25 mouse cellular contexts compared by ENCODE assay signal in genomic region chr5:137597625-137598024, GRCm38 (mm10). TPM values are rescaled to one million over a fixed set of nuclear protein-coding genes. Genes with fewer than 3 reads are reported as not detected.
A peak's percentile ranks its signal among the peaks of the same experiment; 100 is the strongest.
DNase-seq lines count a peak whose midpoint lies in the region; ATAC-seq lines count a peak whose summit lies in the region.
"Had no signal": no experiment of that assay in that cellular context is flagged by ENCODE, and none has a peak within 500 bp of the region (broad histone marks: within the 10 kb centered on the region; RNA-seq: fewer than 3 reads in every experiment).

No protein-coding gene starts in this region.

- H3K4me1 ChIP-seq in megakaryocyte, embryonic 14.5 days, result peaks cover 56% of the 10 kb centered on the region
- peaks cover 52% of the 10 kb centered on the region for H3K4me1 ChIP-seq in liver, embryonic 13.5 days (replicated peaks)

- H3K4me2 ChIP-seq in liver, embryonic 13.5 days, result peak overlapping the region; percentile 62

- peaks cover 16% of the 10 kb centered on the region for H3K36me3 ChIP-seq in megakaryocyte, embryonic 14.5 days (replicated peaks; ENCODE audit: low read length)
- H3K36me3 ChIP-seq in liver, embryonic 13.5 days, result peaks cover 20% of the 10 kb centered on the region

- H3K27ac ChIP-seq in liver, embryonic 13.5 days, result peak overlapping the region; percentile 77
- H3K27ac ChIP-seq: forebrain, embryonic 13.5 days; hindbrain, embryonic 12.5 days; midbrain, embryonic 15.5 days had no signal

- H3K27me3 ChIP-seq in megakaryocyte, embryonic 14.5 days (replicated peaks), result no peaks in the 10 kb centered on the region
- H3K27me3 ChIP-seq in liver, embryonic 13.5 days, result no peaks in the 10 kb centered on the region
- H3K27me3 ChIP-seq: CH12.LX; forebrain, embryonic 13.5 days; hindbrain, embryonic 12.5 days; kidney, embryonic 15.5 days; midbrain, embryonic 15.5 days had no signal

- DNase-seq in ES-CJ7 (ENCODE audit: low read depth, low spot score), result peak; percentile 51
- DNase-seq in liver, embryonic 13.5 days, result no peak
- DNase-seq in layer of hippocampus, adult 9-10 months (ENCODE audit: low spot score), result no peak
- DNase-seq in lung, postnatal 4 days, result no peak
- DNase-seq in embryo, embryonic 11 days, result no peak
- DNase-seq: adrenal gland, adult 8-10 months; cerebellum, adult 18-20 months; cerebellum, postnatal 25 days; kidney, adult 11 months; kidney, postnatal 4 days; lung, postnatal 14 days; right cerebral cortex, adult 18-20 months; right cerebral cortex, postnatal 4 days; thymus, postnatal 36 days had no signal

- ATAC-seq in megakaryocyte, adult 5-6 weeks (ENCODE audit: poor library complexity, severe bottlenecking), result no peak
- ATAC-seq in liver, embryonic 13.5 days (ENCODE audit: low read depth), result no peak
- ATAC-seq: forebrain, embryonic 13.5 days; midbrain, embryonic 15.5 days had no signal

- no peaks in the 10 kb centered on the region for H3K9me3 ChIP-seq in megakaryocyte, embryonic 14.5 days
- no peaks in the 10 kb centered on the region for H3K9me3 ChIP-seq in liver, embryonic 13.5 days (replicated peaks)
- H3K9me3 ChIP-seq: forebrain, embryonic 13.5 days; hindbrain, embryonic 12.5 days; kidney, embryonic 15.5 days; limb, embryonic 10.5 days; midbrain, embryonic 15.5 days had no signal

- no peak overlapping the region for H3K9ac ChIP-seq in liver, embryonic 13.5 days
- H3K9ac ChIP-seq: forebrain, embryonic 13.5 days; hindbrain, embryonic 12.5 days; kidney, embryonic 15.5 days; midbrain, embryonic 15.5 days had no signal

- peak overlapping the region; percentile 62 for H3K4me3 ChIP-seq in megakaryocyte, embryonic 14.5 days (replicated peaks)
- H3K4me3 ChIP-seq in liver, embryonic 13.5 days (replicated peaks), result no peak overlapping the region
- H3K4me3 ChIP-seq: forebrain, embryonic 13.5 days; hindbrain, embryonic 12.5 days; myocyte had no signal

- 64% methylated on average over 6 of the region's 6 CpGs for WGBS in liver, embryonic 13.5 days (ENCODE audit: insufficient replicate concordance)

RNA-seq across cellular contexts. Expression of gene Mospd3, which starts 3.2 kb away (rescaled TPM):
- 459 and 906 TPM in 2 replicates for polyA plus RNA-seq in megakaryocyte, embryonic 14.5 days (2012; ENCODE audit: insufficient read depth, low replicate concordance)
- total RNA-seq in megakaryocyte, adult 5-6 weeks (2015), result 60.5 and 64.2 TPM in 2 replicates
- total RNA-seq in megakaryocyte, adult 5-6 weeks (2017), result 6.4 and 10.6 TPM in 2 replicates
- polyA plus RNA-seq in liver, embryonic 13.5 days (2015; fragmentation: Nextera tagmentation; extraction: Ambion mirVana), result 32.3 and 32.8 TPM in 2 replicates

RNA-seq across cellular contexts. Expression of gene Pcolce, which starts 16.0 kb away (rescaled TPM):
- 0.09 and 0.87 TPM in 2 replicates for polyA plus RNA-seq in megakaryocyte, embryonic 14.5 days (2012; ENCODE audit: insufficient read depth, low replicate concordance)
- 0.40 and 1.0 TPM in 2 replicates for total RNA-seq in megakaryocyte, adult 5-6 weeks (2015)
- 0.51 TPM in 1 of 2 replicates, not detected in the other for total RNA-seq in megakaryocyte, adult 5-6 weeks (2017)
- polyA plus RNA-seq in liver, embryonic 13.5 days (2015; fragmentation: Nextera tagmentation; extraction: Ambion mirVana), result 15.5 and 16.1 TPM in 2 replicates
- total RNA-seq: megakaryocyte-erythroid progenitor cell, adult 5-6 weeks had no signal

RNA-seq across cellular contexts. Expression of gene Tfr2, which starts 28.0 kb away (rescaled TPM):
- 1.7 and 5.8 TPM in 2 replicates for polyA plus RNA-seq in megakaryocyte, embryonic 14.5 days (2012; ENCODE audit: insufficient read depth, low replicate concordance)
- 0.89 and 1.0 TPM in 2 replicates for total RNA-seq in megakaryocyte, adult 5-6 weeks (2015)
- total RNA-seq in megakaryocyte, adult 5-6 weeks (2017), result 1.3 and 2.5 TPM in 2 replicates
- 41.5 and 45.7 TPM in 2 replicates for polyA plus RNA-seq in liver, embryonic 13.5 days (2015; fragmentation: Nextera tagmentation; extraction: Ambion mirVana)

RNA-seq across cellular contexts. Expression of gene Fbxo24, which starts 31.2 kb away (rescaled TPM):
- 0.15 TPM in 1 of 2 replicates, not detected in the other for polyA plus RNA-seq in megakaryocyte, embryonic 14.5 days (2012; ENCODE audit: insufficient read depth, low replicate concordance)
- total RNA-seq in megakaryocyte, adult 5-6 weeks (2015), result 0.18 TPM in 1 of 2 replicates, not detected in the other
- 0.37 TPM in 1 of 2 replicates, not detected in the other for total RNA-seq in megakaryocyte, adult 5-6 weeks (2017)
- polyA plus RNA-seq in liver, embryonic 13.5 days (2015; fragmentation: Nextera tagmentation; extraction: Ambion mirVana), result 0.08 TPM in 1 of 2 replicates, not detected in the other
- total RNA-seq: liver, adult 2 months; megakaryocyte-erythroid progenitor cell, adult 5-6 weeks had no signal

RNA-seq across cellular contexts. Expression of gene Lrch4, which starts 31.3 kb away (rescaled TPM):
- polyA plus RNA-seq in megakaryocyte, embryonic 14.5 days (2012; ENCODE audit: insufficient read depth, low replicate concordance), result 138 and 187 TPM in 2 replicates
- 76.5 and 93.0 TPM in 2 replicates for total RNA-seq in megakaryocyte, adult 5-6 weeks (2015)
- total RNA-seq in megakaryocyte, adult 5-6 weeks (2017), result 57.1 and 66.7 TPM in 2 replicates
- 24.8 and 32.0 TPM in 2 replicates for polyA plus RNA-seq in liver, embryonic 13.5 days (2015; fragmentation: Nextera tagmentation; extraction: Ambion mirVana)

Comparison
In these comparisons a context has a peak if more than half of its experiments do, and no peak if none do; other contexts are left out.
1. RNA of gene Mospd3, which starts 3.2 kb away (polyA plus RNA-seq): 459 to 906 TPM in megakaryocyte, embryonic 14.5 days; 32.3 to 32.8 TPM in liver, embryonic 13.5 days; every median in the first group is over 10 times any median in the second.